Mouse (Mus musculus) layer of hippocampus, postnatal 25 days (tissue): ENCODE measurements around the gene Rbbp9. TPM values are rescaled to one million over a fixed set of nuclear protein-coding genes. Genes with fewer than 3 reads are reported as not detected.

Source experiments
- DNase-seq, 2 experiments: peaks; one replicate each; pipeline ENCODE4 v3.0.0; 2022; ENCODE audit warnings: mixed read lengths in 2 of 2, low spot score in 1 of 2; ENCODE audit errors: extremely low spot score in 1 of 2
- total RNA-seq, 2 experiments: library from RNA; stranded (reverse); gene quantifications; 2 replicates each; pipeline ENCODE4 v1.2.3; 2021

The Rbbp9 gene
- total RNA-seq, 2 experiments from 2014 or later, result 27.9 to 31.8 TPM

GRCm38 (mm10) chr2:144519772-144520171, 30.9 kb downstream of the Rbbp9 start:
- no peak for DNase-seq

GRCm38 (mm10) chr2:144514619-144515018, 36.0 kb downstream of the Rbbp9 start:
- no peak for DNase-seq

- no peak for DNase-seq
Measured at GRCm38 (mm10) chr2:144502134-144502533, 48.5 kb downstream of the Rbbp9 start.

Other genes with a start within 250 kb of the Rbbp9 start
- gene Ovol2, start 218.7 kb downstream of the Rbbp9 start, total RNA-seq, result 1 to 10 TPM in 1 of 2 experiments, under 1 TPM in 1; 0.96 to 1.0 TPM
- 10 to 100 TPM; 30.9 to 31.4 TPM for gene Kat14, start 181.9 kb downstream of the Rbbp9 start, total RNA-seq
- gene Pet117, start 181.9 kb downstream of the Rbbp9 start, total RNA-seq, result 1 to 10 TPM; 2.8 to 8.3 TPM
- gene Dzank1, start 23.5 kb downstream of the Rbbp9 start, total RNA-seq, result 100 to 1,000 TPM; 115 to 122 TPM
- 10 to 100 TPM; 23.4 to 29.2 TPM for gene Polr3f, start 23.2 kb downstream of the Rbbp9 start, total RNA-seq
- 10 to 100 TPM; 47.0 to 53.1 TPM for gene Sec23b, start 5.4 kb upstream of the Rbbp9 start, total RNA-seq
- 10 to 100 TPM; 57.0 to 69.0 TPM for gene Smim26, start 43.2 kb upstream of the Rbbp9 start, total RNA-seq
- 10 to 100 TPM; 66.5 to 66.6 TPM for gene Dtd1, start 49.0 kb upstream of the Rbbp9 start, total RNA-seq